Mouse (Mus musculus) kidney, postnatal 0 days (tissue): ENCODE data around the gene Esrrb. TPM values are rescaled to one million over a fixed set of nuclear protein-coding genes. Genes with fewer than 3 reads are reported as not detected.

Experiments
- ATAC-seq: fragments of 200-750 bp; cut with Nextera tagmentation; replicated peaks from 2 replicates; pipeline ENCODE4 v1.8.0; 2017; ENCODE audit warnings: low read depth, moderate number of reproducible peaks, moderate TSS enrichment, moderate library complexity; ENCODE audit not compliant: low FRiP score
- DNase-seq: peaks from one replicate; pipeline ENCODE4 v3.0.0-alpha.2; 2016; ENCODE audit warnings: low spot score
- H3K27ac ChIP-seq: fragments of 300-500 bp; sonication (generic); 2 replicates; pipeline ENCODE4 v1.5.1; 2014; ENCODE audit warnings: mild to moderate bottlenecking
- H3K27me3 ChIP-seq: fragments of 300-500 bp; sonication (generic); 2 replicates; pipeline ENCODE4 v1.6.1; 2014; ENCODE audit warnings: low read length, mixed read lengths; ENCODE audit not compliant: insufficient read depth
- H3K36me3 ChIP-seq: fragments of 300-500 bp; sonication (generic); 2 replicates; pipeline ENCODE4 v1.6.1; 2014; ENCODE audit warnings: low read length, mixed read lengths; ENCODE audit not compliant: insufficient read depth
- H3K4me1 ChIP-seq: fragments of 300-500 bp; sonication (generic); replicated peaks from 2 replicates; pipeline ENCODE4 v1.6.1; 2014; ENCODE audit warnings: antibody characterized with exemption, low read length, mixed read lengths; ENCODE audit not compliant: insufficient read depth
- H3K4me2 ChIP-seq: fragments of 300-500 bp; sonication (generic); 2 replicates; pipeline ENCODE4 v1.6.1; 2014; ENCODE audit warnings: mild to moderate bottlenecking, low read length, moderate library complexity, mixed read lengths
- H3K4me3 ChIP-seq: fragments of 300-500 bp; sonication (generic); replicated peaks from 2 replicates; pipeline ENCODE4 v1.5.1; 2014; ENCODE audit warnings: low read depth, low read length
- H3K9ac ChIP-seq: fragments of 300-500 bp; sonication (generic); 2 replicates; pipeline ENCODE4 v1.6.1; 2014; ENCODE audit warnings: low read depth, low read length
- H3K9me3 ChIP-seq: fragments of 300-500 bp; sonication (generic); replicated peaks from 2 replicates; pipeline ENCODE4 v1.6.1; 2016; ENCODE audit warnings: low read length, inconsistent platforms, mixed read lengths
- CTCF ChIP-seq: IDR thresholded peaks from 2 replicates; pipeline ENCODE4 v1.5.1; 2016; ENCODE audit warnings: antibody characterized with exemption, low read depth, mild to moderate bottlenecking, moderate library complexity
- WGBS: fragments of 180-500 bp; shearing (Covaris S2); extraction: QIAGEN DNeasy Blood & Tissue Kit; methylation state at CpG from one replicate; pipeline ENCODE4 v1.1.7; 2014; 5-methylcytosine and 5-hydroxymethylcytosine counted together
- polyA plus RNA-seq: library from polyadenylated mRNA; unstranded; fragments of >200 nt; fragmentation: Nextera tagmentation; extraction: Ambion mirVana; gene quantifications from 2 replicates; pipeline ENCODE4 v1.2.1, GENCODE M21; 2015

Esrrb gene
- polyA plus RNA-seq, 1 experiment from 2014 or later: 3.6 TPM

- WGBS: 92% methylated on average over 4 of the region's 4 CpGs
- TF ChIP-seq CTCF: no peak
These were observed 136.2 kb downstream of the Esrrb start for GRCm38 (mm10) chr12:86497126-86497525.

DNA sequence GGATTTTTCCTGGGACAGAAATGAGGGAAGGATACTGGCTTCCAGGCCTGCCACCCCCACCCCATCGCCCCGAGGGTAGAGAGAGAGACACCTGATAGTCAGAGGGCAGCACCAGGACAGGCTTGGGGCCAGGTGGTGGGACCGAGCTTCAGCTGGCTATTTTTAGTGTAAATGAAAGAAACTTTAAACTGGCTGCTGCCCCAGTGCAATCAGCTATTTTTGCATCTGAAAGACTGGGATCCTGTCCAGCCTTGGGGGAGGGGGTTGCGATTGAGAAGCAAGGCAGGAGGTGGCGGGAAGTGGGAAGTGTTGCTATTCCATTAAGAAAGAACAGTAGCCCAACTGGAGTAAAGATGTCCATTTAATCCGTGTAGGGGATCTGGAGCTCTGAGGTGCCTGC is 137.8 kb downstream of the Esrrb start:
- no peak overlapping the region for H3K4me3 ChIP-seq
- no peaks in the 10 kb centered on the region for H3K36me3 ChIP-seq
- no peak for TF ChIP-seq CTCF
- H3K4me1 ChIP-seq: 0 out of 2 replicates have a peak, but pooled peaks cover 4% of the 10 kb centered on the region
- H3K27ac ChIP-seq: no peak overlapping the region
- H3K4me2 ChIP-seq: no peak overlapping the region; the same call in 1 of the 2 replicates
- no peaks in the 10 kb centered on the region for H3K27me3 ChIP-seq
- H3K9me3 ChIP-seq: no peaks in the 10 kb centered on the region
- WGBS: 10% methylated on average over 6 of the region's 6 CpGs
- peak; percentile 61 for DNase-seq
- no peak overlapping the region for H3K9ac ChIP-seq
- no peak for ATAC-seq

More at GRCm38 (mm10) chr12:86497126-86497525, 136.2 kb downstream of the Esrrb start:
- Histone ChIP-seq H3K4me1 (0 out of 2 replicates have a peak, but pooled peaks cover 4% of the 10 kb centered on the region), H3K27ac (no peak overlapping the region), H3K4me2 (no peak overlapping the region), H3K9ac (no peak overlapping the region), H3K4me3 (no peak overlapping the region), H3K9me3 (no peaks in the 10 kb centered on the region), H3K27me3 (no peaks in the 10 kb centered on the region), H3K36me3 (no peaks in the 10 kb centered on the region)
- ATAC-seq (no peak), DNase-seq (no peak)

DNA sequence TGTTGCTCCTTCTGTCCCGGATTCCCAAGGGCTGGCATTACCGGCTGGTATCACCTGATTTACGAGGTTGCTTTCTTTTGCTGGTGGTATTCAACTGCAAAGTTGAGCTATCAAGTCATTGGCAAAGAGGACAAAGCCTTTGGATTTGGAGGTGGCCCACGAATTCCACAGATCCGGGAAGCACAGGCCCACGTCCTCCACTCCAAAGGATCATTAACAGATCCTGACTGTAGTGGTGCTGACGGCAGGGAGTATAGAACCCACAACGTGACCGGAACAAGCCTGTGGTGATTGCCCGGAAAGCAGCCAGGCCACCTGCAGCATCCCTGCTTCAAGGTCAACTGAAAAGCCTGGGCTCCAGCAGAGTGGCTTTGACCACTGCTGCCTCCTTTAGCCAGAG is 140.8 kb downstream of the Esrrb start:
- H3K36me3 ChIP-seq: no peaks in the 10 kb centered on the region
- no peaks in the 10 kb centered on the region for H3K9me3 ChIP-seq
- no peak overlapping the region for H3K4me2 ChIP-seq
- H3K9ac ChIP-seq: no peak overlapping the region
- 64% methylated on average over 10 of the region's 10 CpGs for WGBS
- ATAC-seq: no peak
- H3K27me3 ChIP-seq: no peaks in the 10 kb centered on the region
- no peak overlapping the region for H3K27ac ChIP-seq
- DNase-seq: no peak
- H3K4me1 ChIP-seq: 0 out of 2 replicates have a peak, but pooled peaks cover 4% of the 10 kb centered on the region
- H3K4me3 ChIP-seq: no peak overlapping the region
- no peak for TF ChIP-seq CTCF

DNA sequence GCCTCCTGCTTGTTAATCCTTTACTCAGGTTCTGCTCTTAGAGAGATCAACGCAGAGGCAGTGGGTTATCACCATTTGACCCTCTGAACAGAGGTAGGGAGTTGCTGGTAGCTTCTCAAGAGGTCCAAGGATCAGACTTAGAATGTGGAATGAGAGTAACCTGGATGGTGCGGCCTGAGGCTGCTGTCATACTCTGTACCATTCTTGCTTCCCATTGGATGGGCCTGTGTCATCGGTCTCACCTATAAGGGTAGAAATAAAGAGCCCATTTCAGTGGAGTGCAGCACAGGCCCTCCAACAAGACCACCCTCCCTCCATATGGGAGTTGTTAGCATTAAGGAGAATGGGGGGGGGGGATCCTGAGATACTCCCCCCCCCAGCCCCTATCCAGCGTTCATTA is 143.0 kb downstream of the Esrrb start:
- H3K36me3 ChIP-seq: no peaks in the 10 kb centered on the region
- no peak overlapping the region for H3K9ac ChIP-seq
- H3K4me2 ChIP-seq: no peak overlapping the region
- ATAC-seq (no peak), DNase-seq (no peak)
- H3K4me3 ChIP-seq: no peak overlapping the region
- WGBS: 81% methylated on average over 4 of the region's 4 CpGs
- H3K27ac ChIP-seq: no peak overlapping the region
- 0 out of 2 replicates have a peak, but pooled peaks cover under 1% of the 10 kb centered on the region for H3K4me1 ChIP-seq
- H3K27me3 ChIP-seq: no peaks in the 10 kb centered on the region
- no peaks in the 10 kb centered on the region for H3K9me3 ChIP-seq
- no peak for TF ChIP-seq CTCF

DNA sequence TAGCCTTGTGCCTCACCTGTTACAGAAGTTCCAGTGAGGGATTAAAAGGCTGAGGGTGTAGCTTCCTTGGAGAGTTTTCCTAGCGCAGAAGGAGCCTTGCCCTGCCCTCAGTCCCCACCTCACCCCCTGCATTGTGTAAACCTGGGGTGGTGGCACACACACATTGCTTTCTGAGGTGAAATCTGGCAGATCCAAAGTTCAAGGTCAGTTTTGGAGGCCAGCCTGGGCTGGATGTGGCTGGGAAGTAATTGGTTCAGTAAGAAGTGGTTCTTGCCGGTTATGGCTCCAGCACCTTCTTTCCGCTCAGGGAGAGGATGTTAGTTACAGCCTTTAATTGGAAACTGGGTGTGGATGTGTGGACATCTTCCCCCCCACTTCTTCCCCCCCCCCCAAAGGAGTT is 143.4 kb downstream of the Esrrb start:
- no peak for TF ChIP-seq CTCF
- Histone ChIP-seq H3K4me3 (no peak overlapping the region), H3K36me3 (no peaks in the 10 kb centered on the region), H3K27me3 (no peaks in the 10 kb centered on the region; the same call in 1 of the 2 replicates), H3K9me3 (no peaks in the 10 kb centered on the region), H3K4me2 (no peak overlapping the region), H3K4me1 (no peaks in the 10 kb centered on the region), H3K27ac (no peak overlapping the region), H3K9ac (no peak overlapping the region)
- ATAC-seq (no peak), DNase-seq (no peak)
- WGBS: 85% methylated on average over 3 of the region's 3 CpGs

DNA sequence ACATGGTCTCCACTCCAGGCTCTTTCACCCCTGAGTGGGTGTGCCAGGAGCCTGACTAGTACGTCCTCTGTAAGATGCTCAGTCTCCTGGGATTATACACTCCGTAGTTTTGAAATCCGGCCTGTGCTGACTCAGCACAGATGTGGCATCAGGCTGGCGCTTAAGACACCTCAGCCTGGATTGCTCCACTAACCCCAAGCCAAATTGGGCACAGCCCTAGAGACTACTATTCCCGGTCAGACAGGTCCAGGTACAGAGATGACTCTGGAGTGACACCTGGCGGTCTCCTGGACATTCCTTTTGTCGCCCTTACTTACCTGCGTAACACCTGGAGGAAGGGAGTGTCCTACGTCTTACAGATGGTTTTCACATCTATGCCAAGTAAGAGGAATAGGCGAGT is 146.8 kb downstream of the Esrrb start:
- no peak overlapping the region for H3K9ac ChIP-seq
- no peak overlapping the region for H3K4me2 ChIP-seq
- H3K27me3 ChIP-seq: no peaks in the 10 kb centered on the region; the same call in 1 of the 2 replicates
- H3K9me3 ChIP-seq: no peaks in the 10 kb centered on the region
- H3K4me1 ChIP-seq: no peaks in the 10 kb centered on the region
- no peaks in the 10 kb centered on the region for H3K36me3 ChIP-seq
- no peak overlapping the region for H3K27ac ChIP-seq
- DNase-seq (no peak), ATAC-seq (no peak)
- no peak overlapping the region for H3K4me3 ChIP-seq
- TF ChIP-seq CTCF: no peak
- 86% methylated on average over 10 of the region's 10 CpGs for WGBS
